Mouse (Mus musculus): ENCODE results near the gene Lyl1. TPM values are rescaled to one million over a fixed set of nuclear protein-coding genes. Genes with fewer than 3 reads are reported as not detected.

The Lyl1 gene
- polyA plus RNA-seq, 1 experiment from 2014 or later: 1.3 TPM

- Histone ChIP-seq H3K9me3 (ENCODE audit: control insufficient read depth, low read length) (no peaks in the 10 kb centered on the region), H3K4me3 (ENCODE audit: low read depth, low read length) (no peak overlapping the region), H3K4me1 (ENCODE audit: control insufficient read depth, insufficient read depth, low read length) (peaks cover 31% of the 10 kb centered on the region), H3K9ac (replicated peaks; ENCODE audit: low read depth, low read length) (no peak overlapping the region), H3K4me2 (ENCODE audit: low read depth, low read length) (no peak overlapping the region), H3K27me3 (ENCODE audit: control insufficient read depth, insufficient read depth, low read length) (no peaks in the 10 kb centered on the region; the same call in 1 of the 2 replicates), H3K27ac (ENCODE audit: low read depth, low read length) (no peak overlapping the region), H3K36me3 (ENCODE audit: control insufficient read depth, insufficient read depth, low read length) (no peaks in the 10 kb centered on the region)
- ATAC-seq (ENCODE audit: low read depth): no peak
- 19% methylated on average over 3 of the region's 3 CpGs for WGBS
Observed at GRCm38 (mm10) chr8:84684537-84684936, 16.7 kb upstream of the Lyl1 start.

- H3K36me3 ChIP-seq (ENCODE audit: control insufficient read depth, insufficient read depth, low read length): no peaks in the 10 kb centered on the region
- peak within 1 kb of the TSS; percentile 99 for H3K4me3 ChIP-seq (ENCODE audit: low read depth, low read length)
- no peaks in the 10 kb centered on the region for H3K9me3 ChIP-seq (ENCODE audit: control insufficient read depth, low read length)
- peaks cover 38% of the 10 kb centered on the region for H3K4me1 ChIP-seq (ENCODE audit: control insufficient read depth, insufficient read depth, low read length)
- peak within 1 kb of the TSS; percentile 82 for H3K4me2 ChIP-seq (ENCODE audit: low read depth, low read length)
- H3K27me3 ChIP-seq (ENCODE audit: control insufficient read depth, insufficient read depth, low read length): no peaks in the 10 kb centered on the region; the same call in 1 of the 2 replicates
- ATAC-seq (ENCODE audit: low read depth): no peak
- peak within 1 kb of the TSS; percentile 84 for H3K27ac ChIP-seq (ENCODE audit: low read depth, low read length)
- WGBS: 9% methylated on average over 20 of the region's 20 CpGs
- H3K9ac ChIP-seq (replicated peaks; ENCODE audit: low read depth, low read length): peak within 1 kb of the TSS; percentile 100
Observed at GRCm38 (mm10) chr8:84686191-84687002, 14.9 kb upstream of the Lyl1 start, which contains the start of gene Trmt1. TSS of gene Trmt1 (plus strand) at chr8:84686307.

GRCm38 (mm10) chr8:84687003-84687704 is 14.1 kb upstream of the Lyl1 start:
- under 1% methylated on average over 55 of the region's 62 CpGs for WGBS
- H3K4me2 ChIP-seq (ENCODE audit: low read depth, low read length): peak overlapping the region; percentile 82
- no peaks in the 10 kb centered on the region; the same call in 1 of the 2 replicates for H3K27me3 ChIP-seq (ENCODE audit: control insufficient read depth, insufficient read depth, low read length)

GRCm38 (mm10) chr8:84687705-84688100 is 13.6 kb upstream of the Lyl1 start, which contains the start of gene Nacc1:
TSS of gene Nacc1 (minus strand) at chr8:84687862.
- Histone ChIP-seq H3K9me3 (ENCODE audit: control insufficient read depth, low read length) (no peaks in the 10 kb centered on the region), H3K27me3 (ENCODE audit: control insufficient read depth, insufficient read depth, low read length) (no peaks in the 10 kb centered on the region; the same call in 1 of the 2 replicates), H3K36me3 (ENCODE audit: control insufficient read depth, insufficient read depth, low read length) (no peaks in the 10 kb centered on the region), H3K4me1 (ENCODE audit: control insufficient read depth, insufficient read depth, low read length) (peaks cover 38% of the 10 kb centered on the region), H3K4me3 (ENCODE audit: low read depth, low read length) (peak within 1 kb of the TSS; percentile 99), H3K9ac (replicated peaks; ENCODE audit: low read depth, low read length) (peak within 1 kb of the TSS; percentile 100), H3K27ac (ENCODE audit: low read depth, low read length) (peak within 1 kb of the TSS; percentile 84), H3K4me2 (ENCODE audit: low read depth, low read length) (peak within 1 kb of the TSS; percentile 82)
- ATAC-seq (ENCODE audit: low read depth): peak; percentile 90
- 0% methylated on average over 29 of the region's 37 CpGs for WGBS

More at GRCm38 (mm10) chr8:84687003-84687704, 14.1 kb upstream of the Lyl1 start:
- peak overlapping the region; percentile 84 for H3K27ac ChIP-seq (ENCODE audit: low read depth, low read length)
- H3K9me3 ChIP-seq (ENCODE audit: control insufficient read depth, low read length): no peaks in the 10 kb centered on the region
- H3K4me1 ChIP-seq (ENCODE audit: control insufficient read depth, insufficient read depth, low read length): peaks cover 38% of the 10 kb centered on the region
- H3K9ac ChIP-seq (replicated peaks; ENCODE audit: low read depth, low read length): peak overlapping the region; percentile 100
- H3K36me3 ChIP-seq (ENCODE audit: control insufficient read depth, insufficient read depth, low read length): no peaks in the 10 kb centered on the region
- ATAC-seq (ENCODE audit: low read depth): peak; percentile 26
- H3K4me3 ChIP-seq (ENCODE audit: low read depth, low read length): peak overlapping the region; percentile 99

DNA sequence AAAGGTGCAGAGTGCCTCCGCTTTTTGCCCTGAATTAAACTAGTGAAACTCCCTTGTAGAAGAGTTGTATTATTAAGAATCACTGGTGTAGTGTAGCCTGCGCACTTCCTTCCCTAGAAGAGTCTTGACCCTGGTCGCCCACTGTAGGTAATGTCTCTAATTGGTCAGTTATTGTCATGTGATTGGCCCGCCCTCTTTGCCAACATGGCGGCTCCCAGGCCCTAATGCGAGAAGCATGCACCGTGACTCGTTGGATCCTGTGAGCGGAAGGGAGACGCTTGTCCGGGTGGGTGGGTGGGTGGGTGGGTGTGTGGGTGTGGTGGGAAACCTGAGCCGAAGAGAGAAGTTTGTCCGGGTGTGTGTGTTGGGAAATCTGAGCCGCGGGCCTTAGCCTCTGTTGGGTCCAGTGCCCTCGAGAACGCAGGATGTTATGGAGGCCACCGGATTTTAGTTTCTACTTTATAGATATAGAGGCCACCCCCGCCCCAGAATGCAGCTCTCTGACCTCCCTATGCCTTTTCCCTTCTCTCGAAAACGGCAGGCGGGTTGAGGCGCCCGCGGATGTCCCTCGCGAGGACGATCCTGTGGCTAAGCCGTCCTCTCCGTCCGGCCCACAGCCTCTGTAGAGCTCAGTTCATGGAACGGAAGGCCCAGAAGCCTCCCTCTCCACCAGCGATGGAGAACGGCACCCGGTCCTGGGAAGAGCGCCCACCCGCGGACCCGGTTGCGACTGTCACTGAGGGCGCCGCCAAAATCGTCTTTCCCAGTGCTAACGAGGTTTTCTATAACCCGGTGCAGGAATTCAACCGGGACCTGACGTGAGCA is 12.0 kb upstream of the Lyl1 start:
- H3K27ac ChIP-seq (ENCODE audit: low read depth, low read length): 0 out of 2 replicates have a peak overlapping the region, but pooled peaks have one; percentile 16
- ATAC-seq (ENCODE audit: low read depth): peak; percentile 88

DNA sequence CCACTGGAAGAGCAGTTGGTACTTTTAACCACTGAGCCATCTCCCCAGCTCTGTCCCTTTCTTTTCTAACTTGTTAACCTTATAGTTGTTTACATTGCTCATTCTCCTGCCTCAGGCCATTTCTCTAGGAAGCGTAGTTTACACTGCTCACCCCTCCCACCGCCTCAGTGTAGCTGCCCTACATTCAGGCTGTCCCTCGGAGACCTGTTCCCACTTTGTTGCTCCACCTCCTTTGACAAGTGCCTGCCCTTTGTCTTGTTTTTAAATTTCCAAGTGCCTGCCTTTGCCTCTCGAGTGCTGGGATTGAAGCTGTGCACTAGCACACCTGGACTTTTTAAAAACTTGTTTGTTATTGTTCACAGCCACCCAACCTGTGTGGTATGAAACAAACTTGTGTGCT is 7.9 kb upstream of the Lyl1 start:
- WGBS: 81% methylated on average over 4 of the region's 4 CpGs
- Histone ChIP-seq H3K27me3 (ENCODE audit: control insufficient read depth, insufficient read depth, low read length) (no peaks in the 10 kb centered on the region), H3K27ac (ENCODE audit: low read depth, low read length) (no peak overlapping the region), H3K36me3 (ENCODE audit: control insufficient read depth, insufficient read depth, low read length) (peaks cover 23% of the 10 kb centered on the region), H3K9ac (replicated peaks; ENCODE audit: low read depth, low read length) (no peak overlapping the region), H3K9me3 (ENCODE audit: control insufficient read depth, low read length) (no peaks in the 10 kb centered on the region), H3K4me1 (ENCODE audit: control insufficient read depth, insufficient read depth, low read length) (peaks cover 11% of the 10 kb centered on the region; the same call in 1 of the 2 replicates), H3K4me2 (ENCODE audit: low read depth, low read length) (no peak overlapping the region), H3K4me3 (ENCODE audit: low read depth, low read length) (no peak overlapping the region)
- ATAC-seq (ENCODE audit: low read depth): no peak

More for the DNA sequence above, 12.0 kb upstream of the Lyl1 start:
- Histone ChIP-seq H3K27me3 (ENCODE audit: control insufficient read depth, insufficient read depth, low read length) (no peaks in the 10 kb centered on the region; the same call in 1 of the 2 replicates), H3K4me3 (ENCODE audit: low read depth, low read length) (peak overlapping the region; percentile 53), H3K36me3 (ENCODE audit: control insufficient read depth, insufficient read depth, low read length) (peaks cover 4% of the 10 kb centered on the region; the same call in 1 of the 2 replicates), H3K9me3 (ENCODE audit: control insufficient read depth, low read length) (no peaks in the 10 kb centered on the region), H3K9ac (replicated peaks; ENCODE audit: low read depth, low read length) (peak overlapping the region; percentile 58), H3K4me1 (ENCODE audit: control insufficient read depth, insufficient read depth, low read length) (peaks cover 38% of the 10 kb centered on the region), H3K4me2 (ENCODE audit: low read depth, low read length) (peak overlapping the region; percentile 87)
- 1% methylated on average over 47 of the region's 47 CpGs for WGBS

DNA sequence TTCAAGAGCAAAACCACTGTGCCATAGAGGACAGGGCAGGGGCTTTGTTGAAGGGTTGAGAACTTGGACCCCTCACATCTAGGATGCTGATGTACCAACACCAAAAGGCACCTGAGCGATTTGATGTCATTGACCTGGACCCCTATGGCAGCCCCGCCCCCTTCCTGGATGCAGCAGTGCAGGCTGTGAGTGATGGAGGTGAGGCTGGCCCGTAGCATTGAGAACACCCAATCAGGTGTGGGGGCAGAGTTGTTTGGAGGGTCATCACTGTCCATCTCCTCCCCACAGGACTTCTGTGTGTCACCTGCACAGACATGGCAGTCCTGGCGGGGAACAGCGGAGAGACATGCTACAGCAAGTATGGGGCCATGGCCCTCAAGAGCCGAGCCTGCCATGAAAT is 6.1 kb upstream of the Lyl1 start:
- H3K4me1 ChIP-seq (ENCODE audit: control insufficient read depth, insufficient read depth, low read length): peaks cover 1% of the 10 kb centered on the region; the same call in 1 of the 2 replicates
- no peak for ATAC-seq (ENCODE audit: low read depth)
- H3K27me3 ChIP-seq (ENCODE audit: control insufficient read depth, insufficient read depth, low read length): no peaks in the 10 kb centered on the region

More for the DNA sequence above, 6.1 kb upstream of the Lyl1 start:
- no peaks in the 10 kb centered on the region for H3K9me3 ChIP-seq (ENCODE audit: control insufficient read depth, low read length)
- H3K27ac ChIP-seq (ENCODE audit: low read depth, low read length): no peak overlapping the region
- H3K9ac ChIP-seq (replicated peaks; ENCODE audit: low read depth, low read length): no peak overlapping the region
- no peak overlapping the region for H3K4me3 ChIP-seq (ENCODE audit: low read depth, low read length)
- 99% methylated on average over 6 of the region's 6 CpGs for WGBS
- H3K36me3 ChIP-seq (ENCODE audit: control insufficient read depth, insufficient read depth, low read length): peaks cover 30% of the 10 kb centered on the region
- no peak overlapping the region for H3K4me2 ChIP-seq (ENCODE audit: low read depth, low read length)

Measured in neural tube, embryonic 14.5 days (tissue).